Mouse (Mus musculus) erythroblast, adult 5-6 weeks (primary cell): ENCODE results near the gene Wnt7a. TPM values are rescaled to one million over a fixed set of nuclear protein-coding genes. Genes with fewer than 3 reads are reported as not detected.

Experiments used
- ATAC-seq: replicated peaks from 2 replicates; pipeline ENCODE4 v1.8.0; 2016; ENCODE audit warnings: moderate number of reproducible peaks, mild to moderate bottlenecking, moderate TSS enrichment, inconsistent platforms; ENCODE audit not compliant: poor library complexity, low FRiP score, severe bottlenecking
- total RNA-seq, 2 experiments: library from RNA; stranded (forward) in 1 of 2; stranded (reverse) in 1 of 2; fragments of 150-400 nt in 1 of 2; fragments of 200-764, 138-1000 nt in 1 of 2; gene quantifications; 2 replicates each; pipeline versions ENCODE4 v1.2.3 to v1.2.4; 2015 to 2017; ENCODE audit warnings: low replicate concordance in 2 of 2

Wnt7a gene
- total RNA-seq, 2 experiments from 2014 or later = not detected

GRCm38 (mm10) chr6:91392475-91393174 lies 18.5 kb downstream of the Wnt7a start:
- ATAC-seq = no peak

GRCm38 (mm10) chr6:91389141-91389540 lies 22.0 kb downstream of the Wnt7a start:
- ATAC-seq = no peak

- ATAC-seq = no peak
These were observed 26.7 kb downstream of the Wnt7a start for GRCm38 (mm10) chr6:91384415-91384814.

- no peak for ATAC-seq
These were observed 27.3 kb downstream of the Wnt7a start for GRCm38 (mm10) chr6:91383871-91384270.

- no peak for ATAC-seq
These were observed 27.9 kb downstream of the Wnt7a start for GRCm38 (mm10) chr6:91383303-91383702.

GRCm38 (mm10) chr6:91379871-91380270 lies 31.3 kb downstream of the Wnt7a start:
- no peak for ATAC-seq

GRCm38 (mm10) chr6:91379266-91379665 lies 31.9 kb downstream of the Wnt7a start:
- no peak for ATAC-seq

- ATAC-seq = no peak
These were observed 38.2 kb downstream of the Wnt7a start for GRCm38 (mm10) chr6:91372977-91373376.

- ATAC-seq = no peak
These were observed 38.6 kb downstream of the Wnt7a start for GRCm38 (mm10) chr6:91372586-91372971.

- ATAC-seq = no peak
These were observed 39.1 kb downstream of the Wnt7a start for GRCm38 (mm10) chr6:91371912-91372585.

- ATAC-seq = no peak
These were observed 44.4 kb downstream of the Wnt7a start for GRCm38 (mm10) chr6:91366781-91367180.

GRCm38 (mm10) chr6:91365480-91365879 lies 45.7 kb downstream of the Wnt7a start:
- ATAC-seq = no peak

GRCm38 (mm10) chr6:91362756-91363155 lies 48.4 kb downstream of the Wnt7a start:
- ATAC-seq = no peak

- ATAC-seq = no peak
These were observed 50.2 kb downstream of the Wnt7a start for GRCm38 (mm10) chr6:91360998-91361397.

- ATAC-seq = no peak
These were observed 50.8 kb downstream of the Wnt7a start for GRCm38 (mm10) chr6:91360371-91360690.

- ATAC-seq = no peak
These were observed 51.3 kb downstream of the Wnt7a start for GRCm38 (mm10) chr6:91359672-91360370.

- ATAC-seq = no peak
These were observed 52.1 kb downstream of the Wnt7a start for GRCm38 (mm10) chr6:91358866-91359656.

- ATAC-seq = no peak
These were observed 52.8 kb downstream of the Wnt7a start for GRCm38 (mm10) chr6:91358394-91358793.

GRCm38 (mm10) chr6:91357238-91357876 lies 53.8 kb downstream of the Wnt7a start:
- ATAC-seq = no peak

GRCm38 (mm10) chr6:91349620-91350019 lies 61.5 kb downstream of the Wnt7a start:
- ATAC-seq = no peak
